Mouse (Mus musculus) left cerebral cortex, postnatal 25 days (tissue): Measurements from ENCODE around the gene Ccdc85c. TPM values are rescaled to one million over a fixed set of nuclear protein-coding genes. Genes with fewer than 3 reads are reported as not detected.

Experiments
- DNase-seq, 2 experiments: peaks; one replicate each; pipeline ENCODE4 v3.0.0; 2022; ENCODE audit warnings: low spot score in 2 of 2, mixed read lengths in 1 of 2
- intact Hi-C: fragments of 180-260 bp; cut with DNase I; formaldehyde crosslinking; loops from one replicate; pipeline ENCODE4 v1.15.1; 2025
- total RNA-seq, 2 experiments: library from RNA; stranded (reverse); gene quantifications; 2 replicates each; pipeline ENCODE4 v1.2.3; 2021

The Ccdc85c gene
- total RNA-seq, 2 experiments from 2014 or later, result 74.7 to 76.9 TPM

GRCm38 (mm10) chr12:108159863-108160262 lies 115.4 kb downstream of the Ccdc85c start:
- intact Hi-C loops, result no loop called here
- no peak for DNase-seq

Other genes with a start within 250 kb of the Ccdc85c start
- 100 to 1,000 TPM; 151 to 157 TPM for gene Setd3, start 96.1 kb downstream of the Ccdc85c start, total RNA-seq
- gene Ccnk, start 95.8 kb downstream of the Ccdc85c start, total RNA-seq, result 10 to 100 TPM; 28.8 to 29.6 TPM
- 1 to 10 TPM; 6.9 to 7.1 TPM for gene Hhipl1, start 30.8 kb upstream of the Ccdc85c start, total RNA-seq
- 100 to 1,000 TPM; 295 to 302 TPM for gene Cyp46a1, start 59.0 kb upstream of the Ccdc85c start, total RNA-seq
- 10 to 100 TPM; 66.0 to 69.3 TPM for gene Eml1, start 95.5 kb upstream of the Ccdc85c start, total RNA-seq